Mouse (Mus musculus): ENCODE data around the gene Krt75.

GRCm38 (mm10) chr15:101562850-101563249, 10.9 kb downstream of the Krt75 start, which contains the start of gene Krt90:
- TF ChIP-seq EP300 (IDR thresholded peaks at IDR 0.05) (no peak), CTCF (IDR thresholded peaks at IDR 0.05) (no peak)

Data from lung, postnatal 0 days (tissue).